Mouse (Mus musculus): Measurements from ENCODE around the gene Gpc3. TPM values are rescaled to one million over a fixed set of nuclear protein-coding genes. Genes with fewer than 3 reads are reported as not detected.

Gpc3 gene
- 487 and 739 TPM in 2 replicates for polyA plus RNA-seq (2015; fragmentation: Nextera tagmentation; extraction: Ambion mirVana)

GRCm38 (mm10) chrX:52613328-52614030, at the start of gene Gpc3:
Gene Gpc3, minus strand, starts transcription at chrX:52613950.

Small RNAs within 50 kb of the gene (microRNA-seq; reads per million reads assigned to microRNA genes)
- not detected for gene Mir6384 (ENCODE audit: borderline replicate concordance, insufficient number of aligned reads)
- not detected for gene Mir717 (ENCODE audit: borderline replicate concordance, insufficient number of aligned reads)

Other genes with a start within 250 kb of the Gpc3 start
- 13.0 and 24.0 TPM in 2 replicates for gene Ccdc160, start 177.2 kb upstream of the Gpc3 start, polyA plus RNA-seq (2015; fragmentation: Nextera tagmentation; extraction: Ambion mirVana)

Measured in adrenal gland, postnatal 0 days (tissue).